Mouse (Mus musculus) natural killer cell, adult 2 months (primary cell): ENCODE data around the gene Nkpd1.
"Not testable (repeated sequence)": the region's sequence is repeated elsewhere in the genome, so short reads cannot be mapped to it uniquely, and the experiment has no call there.

Experiments used
- DNase-seq, 2 experiments: peaks; one replicate each; pipeline ENCODE4 v3.0.0; 2022; ENCODE audit warnings: low spot score in 2 of 2

The Nkpd1 gene

DNA sequence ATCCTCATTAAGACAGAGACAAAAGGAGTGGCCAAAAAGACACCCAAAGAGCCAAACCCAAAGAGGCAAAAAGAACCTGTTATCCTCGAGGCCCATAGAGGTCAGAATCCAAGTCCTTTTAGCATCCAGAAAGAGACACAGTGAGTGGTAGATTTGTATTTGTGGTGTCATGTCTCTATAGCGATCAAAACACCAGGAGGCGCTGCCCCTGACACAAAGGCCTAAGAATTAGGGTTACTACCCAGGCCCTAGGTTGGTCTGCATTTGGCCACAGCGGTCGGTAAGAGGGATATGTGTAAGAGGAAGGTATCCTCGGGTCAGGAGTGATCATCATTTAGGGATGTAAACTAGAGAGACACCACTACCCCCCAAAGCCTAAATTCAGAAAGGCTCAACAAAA, 11.3 kb upstream of the Nkpd1 start:
- DNase-seq, result no peak

DNA sequence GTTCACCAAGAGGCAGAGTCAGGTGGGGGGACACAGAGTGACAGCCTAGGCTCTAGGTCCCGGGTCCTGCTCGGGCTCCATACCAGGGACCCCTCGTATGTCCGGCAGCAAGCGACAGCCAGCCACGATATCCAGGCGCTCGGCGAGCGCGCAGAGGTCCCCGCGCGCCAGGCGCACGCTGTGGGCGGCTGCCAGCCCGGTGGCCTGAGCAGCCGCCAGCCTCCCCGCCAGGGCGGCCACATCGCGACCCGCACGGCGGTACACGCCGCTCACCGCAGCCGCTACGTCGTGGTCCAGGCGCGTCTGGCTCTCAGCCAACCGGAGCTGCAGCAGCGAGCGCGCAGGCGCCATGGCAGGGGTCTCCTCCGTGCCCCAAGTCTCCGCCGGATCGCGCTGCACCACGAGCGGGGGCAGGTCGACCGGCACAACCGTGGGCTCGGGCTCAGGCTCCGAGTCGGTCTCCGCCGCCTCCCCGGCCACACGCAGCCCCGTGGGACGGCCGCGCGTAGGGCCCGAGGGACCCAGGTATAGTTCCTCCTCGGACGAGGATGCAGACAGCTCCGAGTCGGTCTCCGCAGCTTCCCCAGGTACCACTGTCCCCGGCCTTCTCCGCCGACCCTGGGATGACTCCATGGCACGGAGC, 10.5 kb upstream of the Nkpd1 start:
- DNase-seq, result peak; percentile 20 to 38

DNA sequence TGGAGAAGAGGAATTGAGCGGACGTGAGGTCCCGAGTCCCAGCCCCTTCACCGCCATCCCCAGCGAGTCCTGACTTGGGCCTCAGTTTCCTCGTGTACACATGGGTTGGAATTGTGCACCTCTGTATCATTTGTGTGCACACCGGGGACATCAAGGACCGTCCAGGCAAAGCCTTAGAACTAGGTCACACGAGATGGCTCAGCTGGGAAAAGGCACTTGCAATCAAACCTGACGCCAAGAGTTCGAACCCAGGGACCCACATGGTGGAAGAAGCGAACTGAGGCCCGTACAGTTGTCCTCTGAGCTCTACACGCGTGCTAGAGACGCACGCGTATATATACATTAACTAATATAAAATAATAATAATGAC, 10.0 kb upstream of the Nkpd1 start:
- DNase-seq, result no peak

DNA sequence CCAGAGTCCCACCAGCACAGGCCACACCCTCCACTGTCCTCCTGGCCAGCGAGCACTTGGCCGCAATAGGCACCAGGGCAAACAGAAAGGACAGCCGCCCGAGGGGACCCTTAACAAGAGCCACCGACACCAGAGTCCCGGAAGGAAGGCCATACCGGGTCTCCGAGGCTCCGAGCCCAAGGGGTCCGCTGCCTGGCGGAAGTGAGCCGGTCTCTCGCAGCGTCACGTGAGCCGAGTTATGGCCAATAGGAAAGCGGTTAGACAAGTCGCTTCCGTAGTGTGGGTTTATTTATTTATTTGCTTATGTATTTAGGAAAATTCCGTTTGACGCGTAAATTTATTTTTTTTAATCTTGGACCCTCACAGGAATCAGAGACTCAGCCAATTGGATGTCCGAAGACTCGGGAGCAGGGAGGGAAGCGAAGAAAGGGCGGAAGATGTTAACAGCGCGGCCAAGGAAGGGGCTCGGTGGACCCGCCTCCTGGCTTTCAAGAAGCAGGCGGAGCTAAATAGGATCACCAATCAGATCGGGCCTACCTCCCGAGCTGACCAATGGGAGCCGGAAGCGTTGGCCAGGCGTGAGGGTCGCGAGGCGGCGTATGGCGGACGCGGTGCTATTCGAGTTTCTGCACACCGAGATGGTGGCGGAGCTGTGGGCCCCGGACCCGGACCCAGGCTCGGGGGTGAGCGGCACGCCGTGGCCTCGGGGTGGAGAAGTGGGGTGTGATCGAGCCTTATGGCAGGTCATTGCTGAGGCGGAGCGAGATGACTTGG, 9.3 kb upstream of the Nkpd1 start, which contains the start of the genes Bloc1s3 and Trappc6a:
TSS of gene Bloc1s3 (minus strand) at position 218 of the 774 bp plus-strand sequence.
TSS of gene Trappc6a (plus strand) at position 246 of the 774 bp plus-strand sequence.
- DNase-seq, result peak; percentile 85 to 88

DNA sequence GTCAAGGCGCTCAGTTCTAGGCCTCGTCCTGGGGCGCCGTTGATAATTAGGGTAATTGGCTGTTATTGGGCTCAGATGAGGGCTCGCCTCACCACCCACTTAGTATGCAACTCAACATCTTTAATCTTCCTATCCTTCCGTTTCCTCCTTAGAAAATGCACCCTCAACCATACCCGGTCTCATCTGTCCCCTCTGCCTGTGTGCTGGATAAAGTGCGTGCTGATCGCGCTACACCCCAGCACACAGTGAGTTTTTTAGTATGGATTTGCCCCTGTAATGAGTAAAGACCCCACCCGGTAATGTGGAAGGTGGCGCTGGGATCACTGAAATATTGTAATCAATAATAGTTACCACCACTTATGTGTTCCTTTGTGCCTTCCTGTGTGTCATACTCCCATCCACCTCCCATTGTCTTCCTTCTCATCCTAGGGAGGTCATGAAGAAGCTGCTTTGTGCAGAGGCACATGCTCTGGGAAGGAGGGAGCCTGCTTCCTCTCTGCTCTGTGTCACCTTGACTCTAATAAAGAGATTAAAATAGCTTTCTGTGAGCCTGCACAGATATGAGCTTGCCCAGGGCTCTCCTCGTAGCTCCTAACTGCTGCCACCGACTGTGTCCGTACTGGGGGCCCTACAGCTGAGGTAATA, 8.6 kb upstream of the Nkpd1 start:
- DNase-seq, result no peak

GRCm38 (mm10) chr7:19509786-19510185, 7.9 kb upstream of the Nkpd1 start:
- no peak for DNase-seq

DNA sequence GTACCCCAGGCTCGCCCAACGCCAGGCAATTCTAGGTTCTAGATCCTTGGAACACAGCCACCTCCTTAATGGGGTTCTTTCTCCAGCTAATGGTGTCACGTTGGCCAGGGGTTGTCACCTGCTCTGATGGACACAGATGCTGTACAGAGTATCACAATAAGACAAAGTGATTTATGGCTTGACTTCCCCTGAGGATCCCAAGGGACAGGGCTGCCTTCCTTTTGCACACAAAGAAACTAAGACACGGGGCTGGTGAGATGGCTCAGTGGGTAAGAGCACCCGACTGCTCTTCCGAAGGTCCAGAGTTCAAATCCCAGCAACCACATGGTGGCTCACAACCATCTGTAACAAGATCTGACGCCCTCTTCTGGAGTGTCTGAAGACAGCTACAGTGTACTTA, 5.7 kb upstream of the Nkpd1 start:
- not testable (repeated sequence) for DNase-seq

DNA sequence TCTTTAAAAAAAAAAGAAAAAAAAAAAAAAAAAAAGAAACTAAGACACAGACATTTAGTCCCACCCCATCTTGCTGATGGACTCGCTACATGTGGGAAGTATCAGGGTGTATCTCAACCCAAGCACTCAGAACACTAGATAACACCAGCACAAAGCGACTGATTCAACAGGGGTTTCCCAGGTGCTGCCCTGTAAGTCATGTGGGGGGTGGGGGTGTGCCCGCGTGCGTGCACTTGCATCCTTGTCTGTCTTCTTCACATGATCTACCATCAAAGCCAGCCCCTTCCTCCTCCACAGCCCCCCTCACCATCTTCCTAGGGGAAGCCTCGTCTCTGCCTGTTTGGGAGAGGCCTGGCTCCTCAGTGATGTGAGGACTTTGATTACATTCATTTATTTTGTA, 5.3 kb upstream of the Nkpd1 start:
- DNase-seq, result no peak

- DNase-seq, result no peak
These were observed 2.4 kb downstream of the Nkpd1 start for GRCm38 (mm10) chr7:19520032-19520431.

GRCm38 (mm10) chr7:19523017-19523756, 5.5 kb downstream of the Nkpd1 start:
- no peak for DNase-seq

GRCm38 (mm10) chr7:19523757-19524419, 6.2 kb downstream of the Nkpd1 start:
- DNase-seq, result no peak

GRCm38 (mm10) chr7:19524420-19525104, 6.9 kb downstream of the Nkpd1 start:
- DNase-seq, result no peak

- no peak for DNase-seq
These were observed 7.5 kb downstream of the Nkpd1 start for GRCm38 (mm10) chr7:19525105-19525481.

- no peak for DNase-seq
These were observed 13.4 kb downstream of the Nkpd1 start for GRCm38 (mm10) chr7:19531077-19531476.

DNA sequence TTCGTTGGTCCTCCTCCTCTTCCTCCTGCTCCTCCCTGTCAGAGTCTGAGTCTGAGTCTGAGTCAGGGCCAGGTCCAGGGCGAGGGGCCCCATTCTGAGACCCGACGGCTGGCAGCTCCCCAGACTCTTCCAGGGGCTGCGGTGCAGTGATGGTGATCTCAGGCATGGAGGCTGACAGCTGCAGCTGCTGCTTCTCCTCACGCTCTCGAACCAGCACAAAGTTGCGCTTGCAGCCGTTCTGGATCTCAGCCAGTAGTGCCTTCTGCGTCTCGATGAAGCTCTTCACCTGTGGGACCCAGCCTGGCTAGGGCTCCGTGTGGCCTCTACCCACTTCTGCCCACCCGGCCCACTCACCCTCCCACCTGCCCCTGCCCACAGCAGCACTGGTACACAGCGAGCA, 14.6 kb downstream of the Nkpd1 start:
- no peak for DNase-seq

- no peak for DNase-seq
These were observed 17.0 kb downstream of the Nkpd1 start for GRCm38 (mm10) chr7:19534676-19535075.

GRCm38 (mm10) chr7:19540771-19541566, 23.3 kb downstream of the Nkpd1 start:
- DNase-seq, result no peak

GRCm38 (mm10) chr7:19541681-19542154, 24.1 kb downstream of the Nkpd1 start:
- no peak for DNase-seq

GRCm38 (mm10) chr7:19542155-19542691, 24.6 kb downstream of the Nkpd1 start:
- no peak for DNase-seq

DNA sequence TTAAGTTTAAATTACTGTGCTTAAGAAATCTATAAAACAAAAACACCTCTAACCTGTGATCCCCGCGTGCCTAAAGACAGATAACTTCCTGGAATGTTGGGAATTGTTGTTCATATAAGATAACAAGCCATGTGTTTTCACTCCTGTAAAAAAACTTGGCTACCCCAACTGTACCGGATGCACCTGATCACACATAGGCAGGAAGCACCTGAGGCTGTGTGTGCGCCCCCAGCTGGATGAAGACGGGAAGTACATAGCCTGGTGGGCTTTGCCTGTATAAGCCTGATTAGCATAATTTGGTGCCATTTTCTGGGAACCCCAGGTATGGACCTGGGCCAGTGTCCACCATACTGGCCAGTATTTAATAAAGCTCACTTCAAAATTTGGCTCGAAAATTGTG, 25.9 kb downstream of the Nkpd1 start:
- peak; percentile 21 to 54 for DNase-seq
